Mouse (Mus musculus) heart, embryonic 11.5 days (tissue): ENCODE data around the gene Ush2a. TPM values are rescaled to one million over a fixed set of nuclear protein-coding genes. Genes with fewer than 3 reads are reported as not detected.

Experiments used
- ATAC-seq: fragments of 200-750 bp; cut with Nextera tagmentation; replicated peaks from 2 replicates; pipeline ENCODE4 v1.8.0; 2017; ENCODE audit warnings: moderate library complexity; ENCODE audit not compliant: insufficient number of reproducible peaks, low FRiP score, low TSS enrichment
- H3K27ac ChIP-seq: fragments of 300-500 bp; sonication (generic); 2 replicates; pipeline ENCODE4 v1.5.1; 2014; ENCODE audit warnings: mild to moderate bottlenecking, low read depth, low read length
- H3K27me3 ChIP-seq: fragments of 300-500 bp; sonication (generic); 2 replicates; pipeline ENCODE4 v1.6.1; 2014; ENCODE audit warnings: mild to moderate bottlenecking, low read length, mixed read lengths; ENCODE audit not compliant: control insufficient read depth, insufficient read depth
- H3K36me3 ChIP-seq: fragments of 300-500 bp; sonication (generic); 2 replicates; pipeline ENCODE4 v1.6.1; 2014; ENCODE audit warnings: mild to moderate bottlenecking, low read length, moderate library complexity, mixed read lengths; ENCODE audit not compliant: control insufficient read depth, insufficient read depth
- H3K4me1 ChIP-seq: fragments of 300-500 bp; sonication (generic); 2 replicates; pipeline ENCODE4 v1.6.1; 2014; ENCODE audit warnings: low read length; ENCODE audit not compliant: control insufficient read depth, insufficient read depth
- H3K4me2 ChIP-seq: fragments of 300-500 bp; sonication (generic); 2 replicates; pipeline ENCODE4 v1.6.1; 2014; ENCODE audit warnings: mild to moderate bottlenecking, moderate library complexity
- H3K4me3 ChIP-seq: fragments of 300-500 bp; sonication (generic); 2 replicates; pipeline ENCODE4 v1.5.1; 2014; ENCODE audit warnings: low read depth, low read length
- H3K9ac ChIP-seq: fragments of 300-500 bp; sonication (generic); 2 replicates; pipeline ENCODE4 v1.6.1; 2014; ENCODE audit warnings: mild to moderate bottlenecking, low read depth, low read length, moderate library complexity
- H3K9me3 ChIP-seq: fragments of 300-500 bp; sonication (generic); replicated peaks from 2 replicates; pipeline ENCODE4 v1.6.1; 2016; ENCODE audit warnings: low read length; ENCODE audit not compliant: control insufficient read depth
- WGBS: fragments of 180-500 bp; shearing (Covaris S2); extraction: QIAGEN DNeasy Blood & Tissue Kit; methylation state at CpG from one replicate; pipeline ENCODE4 v1.1.7; 2014; ENCODE audit not compliant: insufficient replicate concordance; 5-methylcytosine and 5-hydroxymethylcytosine counted together
- polyA plus RNA-seq: library from polyadenylated mRNA; unstranded; fragments of >200 nt; fragmentation: Nextera tagmentation; extraction: Ambion mirVana; gene quantifications from 2 replicates; pipeline ENCODE4 v1.2.1, GENCODE M21; 2014

The Ush2a gene
- polyA plus RNA-seq, 1 experiment from 2014 or later = 0.03 TPM

- Histone ChIP-seq H3K4me3 (no peak overlapping the region), H3K27ac (no peak overlapping the region), H3K9me3 (no peaks in the 10 kb centered on the region), H3K9ac (no peak overlapping the region), H3K4me1 (no peaks in the 10 kb centered on the region), H3K27me3 (no peaks in the 10 kb centered on the region), H3K36me3 (no peaks in the 10 kb centered on the region), H3K4me2 (no peak overlapping the region)
- no peak for ATAC-seq
- whole genome bisulfite sequencing = 58% methylated on average over 3 of the region's 3 CpGs
These were observed 381.3 kb downstream of the Ush2a start for GRCm38 (mm10) chr1:188643156-188643555.

- no peaks in the 10 kb centered on the region for H3K4me1 ChIP-seq
- no peaks in the 10 kb centered on the region for H3K9me3 ChIP-seq
- no peaks in the 10 kb centered on the region for H3K27me3 ChIP-seq
- no peak overlapping the region for H3K4me3 ChIP-seq
- no peaks in the 10 kb centered on the region for H3K36me3 ChIP-seq
- whole genome bisulfite sequencing = 79% methylated on average over 3 of the region's 3 CpGs
- H3K4me2 ChIP-seq = no peak overlapping the region
- no peak overlapping the region for H3K27ac ChIP-seq
- H3K9ac ChIP-seq = no peak overlapping the region
- no peak for ATAC-seq
These were observed 391.2 kb downstream of the Ush2a start for GRCm38 (mm10) chr1:188653001-188653400.

GRCm38 (mm10) chr1:188656121-188656520 lies 394.3 kb downstream of the Ush2a start:
- H3K4me2 ChIP-seq = no peak overlapping the region
- H3K4me1 ChIP-seq = peaks cover 11% of the 10 kb centered on the region
- H3K27ac ChIP-seq = no peak overlapping the region
- 86% methylated on average over 12 of the region's 12 CpGs for WGBS
- H3K9ac ChIP-seq = no peak overlapping the region
- ATAC-seq = no peak
- H3K4me3 ChIP-seq = no peak overlapping the region
- H3K9me3 ChIP-seq = no peaks in the 10 kb centered on the region
- H3K36me3 ChIP-seq = no peaks in the 10 kb centered on the region
- H3K27me3 ChIP-seq = no peaks in the 10 kb centered on the region

DNA sequence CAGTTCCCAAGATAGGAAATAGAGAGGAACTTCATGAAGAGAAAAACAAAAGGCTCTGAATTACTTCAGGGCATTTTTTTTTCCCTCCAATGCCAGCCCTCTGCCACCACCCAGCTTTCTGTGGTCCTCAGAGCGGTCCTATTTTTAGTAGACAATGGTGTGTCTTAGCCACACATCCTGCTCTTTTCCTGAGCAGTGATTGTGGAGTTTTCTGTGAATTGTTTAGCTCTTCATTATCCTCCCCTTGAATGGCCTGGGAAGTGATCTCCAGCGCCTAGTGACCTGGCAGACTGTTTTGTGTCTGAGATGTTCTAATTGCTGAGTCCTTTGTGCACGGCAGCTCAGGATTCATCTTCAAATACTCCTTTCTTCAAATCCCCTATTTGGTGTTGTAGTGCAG lies 397.3 kb downstream of the Ush2a start:
- ATAC-seq = no peak
- no peak overlapping the region for H3K27ac ChIP-seq

DNA sequence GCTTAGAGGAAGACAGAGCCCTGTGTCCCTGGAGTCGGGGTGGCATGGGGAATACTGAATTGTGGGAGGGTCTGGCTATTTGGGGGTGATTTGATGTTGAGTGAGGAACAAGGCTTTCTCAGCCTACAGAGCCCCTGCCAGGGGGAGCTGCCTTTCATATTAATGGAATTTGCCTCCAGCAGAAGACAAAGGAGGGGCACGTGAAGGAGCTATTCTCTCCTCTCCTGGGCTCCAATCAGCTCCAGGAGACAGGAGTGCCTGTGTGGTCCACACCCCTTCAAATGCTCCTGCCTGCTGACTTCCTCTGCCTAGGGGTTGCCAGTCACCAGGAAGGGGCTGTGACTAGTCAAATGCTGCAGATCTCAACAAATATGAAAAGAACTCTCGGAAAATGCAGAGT lies 398.5 kb downstream of the Ush2a start:
- H3K27me3 ChIP-seq = no peaks in the 10 kb centered on the region
- peak overlapping the region; percentile 35 for H3K27ac ChIP-seq
- H3K9me3 ChIP-seq = no peaks in the 10 kb centered on the region
- 16% methylated on average over 3 of the region's 3 CpGs for WGBS
- H3K4me2 ChIP-seq = peak overlapping the region; percentile 62
- H3K4me3 ChIP-seq = peak overlapping the region; percentile 42
- peak overlapping the region; percentile 62 for H3K9ac ChIP-seq
- ATAC-seq = no peak; the same call in 1 of the 2 replicates
- H3K36me3 ChIP-seq = no peaks in the 10 kb centered on the region
- peaks cover 15% of the 10 kb centered on the region for H3K4me1 ChIP-seq

More for the DNA sequence above, 397.3 kb downstream of the Ush2a start:
- no peaks in the 10 kb centered on the region for H3K36me3 ChIP-seq
- H3K4me1 ChIP-seq = peaks cover 15% of the 10 kb centered on the region
- H3K27me3 ChIP-seq = no peaks in the 10 kb centered on the region
- H3K9me3 ChIP-seq = no peaks in the 10 kb centered on the region
- WGBS = 39% methylated on average over 3 of the region's 3 CpGs
- no peak overlapping the region for H3K9ac ChIP-seq
- H3K4me3 ChIP-seq = no peak overlapping the region
- H3K4me2 ChIP-seq = no peak overlapping the region

- Histone ChIP-seq H3K9me3 (no peaks in the 10 kb centered on the region), H3K27ac (peak overlapping the region; percentile 35), H3K36me3 (no peaks in the 10 kb centered on the region), H3K27me3 (no peaks in the 10 kb centered on the region), H3K9ac (peak overlapping the region; percentile 62), H3K4me1 (peaks cover 15% of the 10 kb centered on the region), H3K4me2 (peak overlapping the region; percentile 62), H3K4me3 (peak overlapping the region; percentile 42)
- 5% methylated on average over 8 of the region's 8 CpGs for WGBS
- ATAC-seq = no peak
These were observed 399.1 kb downstream of the Ush2a start for GRCm38 (mm10) chr1:188660882-188661281.

GRCm38 (mm10) chr1:188667460-188667859 lies 405.6 kb downstream of the Ush2a start:
- Histone ChIP-seq H3K4me2 (no peak overlapping the region), H3K4me1 (no peaks in the 10 kb centered on the region), H3K9ac (no peak overlapping the region), H3K36me3 (no peaks in the 10 kb centered on the region), H3K27ac (no peak overlapping the region), H3K9me3 (no peaks in the 10 kb centered on the region), H3K4me3 (no peak overlapping the region), H3K27me3 (no peaks in the 10 kb centered on the region)
- WGBS = 78% methylated on average over 8 of the region's 8 CpGs
- no peak for ATAC-seq

DNA sequence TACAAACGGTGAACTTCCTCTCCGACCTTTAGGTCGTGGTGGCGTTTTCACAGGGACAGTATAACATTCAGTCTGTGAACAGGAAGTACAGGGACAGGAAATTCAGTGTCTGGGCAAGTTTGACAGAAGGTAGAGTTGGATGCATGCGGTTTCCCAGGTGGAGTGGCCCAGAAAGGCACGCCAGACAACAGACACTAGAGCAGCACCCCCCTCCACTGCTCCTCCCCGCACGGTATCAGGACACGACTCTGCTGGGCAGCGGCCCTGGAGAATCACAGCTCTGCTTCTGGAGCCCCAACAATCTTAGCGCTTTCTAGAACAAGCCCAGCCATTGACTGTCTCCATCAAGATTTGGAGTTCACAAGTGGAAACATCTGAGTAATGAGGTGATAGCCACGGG lies 406.7 kb downstream of the Ush2a start:
- H3K27me3 ChIP-seq = no peaks in the 10 kb centered on the region
- no peak overlapping the region for H3K4me2 ChIP-seq
- WGBS = 57% methylated on average over 12 of the region's 12 CpGs
- no peaks in the 10 kb centered on the region for H3K36me3 ChIP-seq
- H3K27ac ChIP-seq = no peak overlapping the region
- ATAC-seq = no peak
- H3K4me3 ChIP-seq = no peak overlapping the region
- H3K9ac ChIP-seq = no peak overlapping the region
- H3K9me3 ChIP-seq = no peaks in the 10 kb centered on the region
- H3K4me1 ChIP-seq = no peaks in the 10 kb centered on the region

- Histone ChIP-seq H3K27me3 (no peaks in the 10 kb centered on the region), H3K4me3 (no peak overlapping the region), H3K4me2 (no peak overlapping the region), H3K27ac (no peak overlapping the region), H3K4me1 (no peaks in the 10 kb centered on the region), H3K9me3 (no peaks in the 10 kb centered on the region), H3K9ac (no peak overlapping the region), H3K36me3 (no peaks in the 10 kb centered on the region)
- no peak for ATAC-seq
- WGBS = 89% methylated on average over 12 of the region's 12 CpGs
These were observed 411.0 kb downstream of the Ush2a start for GRCm38 (mm10) chr1:188672871-188673270.
